Mouse (Mus musculus) intestine, embryonic 15.5 days (tissue): ENCODE results near the gene Fam120a. TPM values are rescaled to one million over a fixed set of nuclear protein-coding genes. Genes with fewer than 3 reads are reported as not detected.

Source experiments
- ATAC-seq: fragments of 200-750 bp; cut with Nextera tagmentation; 2 replicates; pipeline ENCODE4 v1.8.0; 2017; ENCODE audit warnings: moderate TSS enrichment, moderate library complexity
- H3K27ac ChIP-seq: fragments of 300-500 bp; sonication (generic); 2 replicates; pipeline ENCODE4 v1.5.1; 2015; ENCODE audit warnings: mild to moderate bottlenecking, inconsistent platforms
- H3K27me3 ChIP-seq: fragments of 300-500 bp; sonication (generic); replicated peaks from 2 replicates; pipeline ENCODE4 v1.6.1; 2015; ENCODE audit warnings: inconsistent platforms
- H3K36me3 ChIP-seq: fragments of 300-500 bp; sonication (generic); 2 replicates; pipeline ENCODE4 v1.6.1; 2015; ENCODE audit warnings: inconsistent platforms
- H3K4me1 ChIP-seq: fragments of 300-500 bp; sonication (generic); replicated peaks from 2 replicates; pipeline ENCODE4 v1.6.1; 2015; ENCODE audit warnings: inconsistent platforms
- H3K4me2 ChIP-seq: fragments of 300-500 bp; sonication (generic); replicated peaks from 2 replicates; pipeline ENCODE4 v1.6.1; 2015; ENCODE audit warnings: mild to moderate bottlenecking, inconsistent platforms
- H3K4me3 ChIP-seq: fragments of 300-500 bp; sonication (generic); replicated peaks from 2 replicates; pipeline ENCODE4 v1.5.1; 2015; ENCODE audit warnings: inconsistent platforms
- H3K9ac ChIP-seq: fragments of 300-500 bp; sonication (generic); 2 replicates; pipeline ENCODE4 v1.6.1; 2015; ENCODE audit warnings: inconsistent platforms
- H3K9me3 ChIP-seq: fragments of 300-500 bp; sonication (generic); 2 replicates; pipeline ENCODE4 v1.6.1; 2016; ENCODE audit warnings: inconsistent platforms
- WGBS: fragments of 180-500 bp; shearing (Covaris S2); methylation state at CpG from one replicate; pipeline ENCODE4 v1.1.7; 2015; 5-methylcytosine and 5-hydroxymethylcytosine counted together
- polyA plus RNA-seq: library from polyadenylated mRNA; unstranded; fragments of >200 nt; fragmentation: Nextera tagmentation; extraction: Ambion mirVana; gene quantifications from 2 replicates; pipeline ENCODE4 v1.2.1, GENCODE M21; 2015

Gene Fam120a
- polyA plus RNA-seq, 1 experiment from 2014 or later = 30.7 TPM

DNA sequence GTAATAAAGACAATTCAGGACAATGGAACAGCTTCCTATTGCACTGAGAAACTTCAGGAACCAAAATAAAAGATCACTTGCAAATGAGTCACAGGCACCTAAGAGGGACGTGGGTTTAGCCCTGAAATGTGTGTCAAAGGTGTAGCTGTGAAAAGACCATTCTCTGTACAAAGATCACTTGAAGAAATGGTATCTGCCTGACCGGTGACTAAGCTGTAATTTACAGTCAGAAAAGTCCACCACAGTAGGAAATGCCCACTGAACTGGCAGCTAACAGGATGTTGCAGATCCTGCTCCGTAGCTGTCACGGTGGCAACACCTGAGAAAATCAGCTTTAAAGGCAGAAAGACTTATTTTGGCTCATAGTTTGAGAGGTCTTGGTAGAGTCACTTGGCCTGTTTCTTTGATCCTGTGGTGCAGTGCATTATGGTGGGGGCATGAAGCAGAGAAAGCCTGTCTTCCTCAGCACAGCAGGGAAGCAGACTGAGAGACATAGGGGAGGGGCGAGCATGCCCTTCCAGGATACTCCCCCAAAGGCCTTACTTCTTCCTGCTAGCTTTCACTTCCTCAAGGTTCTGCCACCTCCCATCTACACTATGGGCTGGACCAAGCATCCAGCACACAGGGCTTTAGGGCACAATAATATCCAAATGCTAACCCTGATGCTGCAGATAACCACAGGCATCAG, 125.8 kb downstream of the Fam120a start:
- peak; percentile 67 for ATAC-seq
- 58% methylated on average over 5 of the region's 5 CpGs for WGBS

DNA sequence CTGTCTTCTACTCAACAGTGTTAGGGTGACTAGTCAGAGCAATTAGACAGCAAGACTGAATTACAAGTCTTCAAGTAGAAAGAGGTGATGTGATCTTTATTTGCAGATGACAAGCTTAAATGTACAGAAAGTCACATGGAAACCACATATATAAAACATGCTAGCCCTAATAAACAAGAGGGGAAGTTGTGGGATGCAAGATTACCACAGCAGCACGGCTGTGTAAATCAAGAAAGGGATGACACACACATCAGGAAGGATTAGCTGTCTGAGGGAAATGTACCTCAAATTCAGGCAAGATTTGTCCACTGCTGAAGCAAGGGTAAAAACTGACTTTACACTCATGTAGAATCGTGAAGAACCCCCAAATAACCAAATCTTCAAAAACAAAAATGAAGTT, 129.5 kb downstream of the Fam120a start:
- H3K27ac ChIP-seq = no peak overlapping the region
- H3K9ac ChIP-seq = no peak overlapping the region
- no peaks in the 10 kb centered on the region for H3K36me3 ChIP-seq
- no peak overlapping the region for H3K4me2 ChIP-seq
- H3K4me3 ChIP-seq = no peak overlapping the region
- H3K9me3 ChIP-seq = no peaks in the 10 kb centered on the region
- ATAC-seq = no peak
- H3K4me1 ChIP-seq = peaks cover 7% of the 10 kb centered on the region; the same call in 1 of the 2 replicates
- WGBS = 82% methylated on average over 2 of the region's 2 CpGs
- no peaks in the 10 kb centered on the region for H3K27me3 ChIP-seq

More for the DNA sequence above, 125.8 kb downstream of the Fam120a start:
- H3K4me1 ChIP-seq = peaks cover 8% of the 10 kb centered on the region; the same call in 1 of the 2 replicates
- peak overlapping the region; percentile 57; the same call in 1 of the 2 replicates for H3K27ac ChIP-seq
- H3K9ac ChIP-seq = 0 out of 2 replicates have a peak overlapping the region, but pooled peaks have one; percentile 18
- H3K4me3 ChIP-seq = no peak overlapping the region
- H3K4me2 ChIP-seq = no peak overlapping the region
- no peaks in the 10 kb centered on the region for H3K9me3 ChIP-seq
- H3K36me3 ChIP-seq = no peaks in the 10 kb centered on the region
- H3K27me3 ChIP-seq = no peaks in the 10 kb centered on the region

DNA sequence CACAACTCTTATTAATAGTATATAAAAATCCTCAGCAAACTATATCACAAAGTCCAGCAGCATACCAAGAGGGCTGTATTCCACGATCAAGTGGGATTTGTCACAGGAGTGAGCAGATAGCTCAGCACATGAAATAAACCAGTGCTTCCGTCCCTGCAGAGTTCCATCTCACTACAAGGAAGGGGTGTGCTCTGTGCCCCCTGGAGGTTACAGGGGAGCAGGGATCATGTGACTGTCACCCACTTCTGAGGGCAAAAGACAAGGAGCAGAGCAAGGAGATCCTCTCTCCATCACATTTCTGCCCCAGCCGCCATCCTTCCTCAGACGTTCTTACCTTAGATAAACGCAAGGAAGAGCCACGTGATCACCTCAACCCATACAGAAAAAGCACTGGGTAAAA, 130.3 kb downstream of the Fam120a start:
- no peak overlapping the region for H3K9ac ChIP-seq
- 57% methylated on average over 6 of the region's 6 CpGs for WGBS
- no peak for ATAC-seq
- H3K27me3 ChIP-seq = no peaks in the 10 kb centered on the region
- no peaks in the 10 kb centered on the region for H3K9me3 ChIP-seq
- peaks cover 7% of the 10 kb centered on the region; the same call in 1 of the 2 replicates for H3K4me1 ChIP-seq
- no peak overlapping the region for H3K4me3 ChIP-seq
- H3K36me3 ChIP-seq = no peaks in the 10 kb centered on the region
- no peak overlapping the region for H3K4me2 ChIP-seq
- no peak overlapping the region for H3K27ac ChIP-seq

DNA sequence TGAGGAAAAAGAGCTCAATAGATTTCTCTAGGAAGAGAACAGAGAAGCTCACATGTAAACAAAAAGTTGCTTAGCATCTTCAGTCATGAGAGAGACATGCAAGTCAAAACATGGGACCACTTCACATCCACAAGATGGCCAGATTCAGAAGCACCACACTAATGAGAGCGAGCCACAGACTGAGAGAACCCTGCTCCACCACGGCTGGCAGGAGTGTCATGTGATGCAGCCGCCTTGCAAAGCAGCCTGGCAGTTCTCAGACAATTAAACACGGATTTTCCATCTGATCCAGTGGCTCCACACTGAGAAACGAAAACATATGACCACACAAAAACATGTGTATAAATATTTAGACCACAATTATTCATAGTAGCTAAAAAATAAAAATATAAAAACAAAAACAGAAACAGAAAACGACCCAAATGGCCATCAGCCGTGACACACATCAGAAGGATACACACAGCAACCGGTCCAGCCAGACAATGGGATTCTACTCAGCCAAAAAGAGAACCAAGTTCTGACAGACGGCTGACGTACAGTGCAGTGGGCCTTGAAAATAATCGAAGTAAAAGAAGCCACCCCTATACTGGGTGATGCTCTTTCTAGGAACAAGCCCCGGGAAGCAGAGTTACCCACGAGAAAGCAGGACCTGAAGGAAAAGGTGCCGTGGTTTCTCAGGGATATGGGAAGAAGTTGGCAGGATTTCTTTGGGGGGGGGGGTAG, 137.1 kb downstream of the Fam120a start:
- Histone ChIP-seq H3K36me3 (peaks cover 25% of the 10 kb centered on the region), H3K4me3 (no peak overlapping the region), H3K27ac (no peak overlapping the region), H3K4me2 (no peak overlapping the region), H3K27me3 (no peaks in the 10 kb centered on the region), H3K9ac (no peak overlapping the region), H3K9me3 (no peaks in the 10 kb centered on the region), H3K4me1 (no peaks in the 10 kb centered on the region)
- whole genome bisulfite sequencing = 82% methylated on average over 14 of the region's 14 CpGs
- no peak for ATAC-seq

DNA sequence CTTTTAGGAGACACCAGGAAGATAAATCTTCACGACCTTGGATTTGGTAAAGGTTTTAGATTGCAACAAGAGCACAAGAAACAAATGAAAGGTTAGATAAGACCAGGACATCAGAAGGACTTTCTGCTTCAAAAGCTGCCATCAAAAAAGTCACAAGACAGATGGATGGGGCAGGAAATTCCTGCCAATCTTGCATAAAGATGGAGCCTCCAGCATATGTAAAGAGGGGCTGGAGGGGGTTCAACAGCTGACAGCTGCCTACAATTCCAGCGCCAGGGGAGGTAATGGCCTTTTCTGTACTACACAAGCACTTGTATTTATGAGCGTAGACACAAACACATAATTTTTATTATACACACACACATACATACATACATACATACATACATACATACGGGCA, 138.0 kb downstream of the Fam120a start:
- Histone ChIP-seq H3K9ac (no peak overlapping the region), H3K27me3 (no peaks in the 10 kb centered on the region), H3K9me3 (no peaks in the 10 kb centered on the region), H3K36me3 (peaks cover 34% of the 10 kb centered on the region), H3K4me2 (no peak overlapping the region), H3K4me1 (no peaks in the 10 kb centered on the region), H3K27ac (no peak overlapping the region), H3K4me3 (no peak overlapping the region)
- no peak for ATAC-seq
- 85% methylated on average over 4 of the region's 4 CpGs for WGBS

Other genes starting within 250 kb of the Fam120a start
- 5.5 and 6.3 TPM in 2 replicates for gene Phf2, start 96.9 kb downstream of the Fam120a start, polyA plus RNA-seq
- 3.1 and 4.1 TPM in 2 replicates for gene Wnk2, start 180.0 kb upstream of the Fam120a start, polyA plus RNA-seq
- 54.8 and 62.1 TPM in 2 replicates for gene Ninj1, start 219.5 kb upstream of the Fam120a start, polyA plus RNA-seq
- gene Card19, start 248.0 kb upstream of the Fam120a start, polyA plus RNA-seq = 52.6 and 54.8 TPM in 2 replicates